Mouse (Mus musculus) ES-Bruce4 (cell line): ENCODE results near the gene Slc11a1.

Experiments
- CTCF ChIP-seq: IDR thresholded peaks from one replicate; pipeline ENCODE4 v1.8.1; 2011; ENCODE audit warnings: low read depth, low read length
- EP300 ChIP-seq: IDR thresholded peaks from 2 replicates; pipeline ENCODE4 v1.6.1; 2011; ENCODE audit warnings: low read depth, low read length; ENCODE audit not compliant: insufficient read depth
- POLR2A ChIP-seq: IDR thresholded peaks from one replicate; pipeline ENCODE4 v1.8.1; 2011; ENCODE audit warnings: low read length; ENCODE audit not compliant: insufficient read depth

- TF ChIP-seq EP300 (peak; percentile 47; the same call in 1 of the 2 replicates), POLR2A (peak; percentile 77), CTCF (no peak)
Observed at GRCm38 (mm10) chr1:74332241-74332763, 42.7 kb upstream of the Slc11a1 start.
